Mouse (Mus musculus) G1E (cell line): Measurements from ENCODE around the gene Otud4. TPM values are rescaled to one million over a fixed set of nuclear protein-coding genes. Genes with fewer than 3 reads are reported as not detected.

Experiments
- ATAC-seq: 2 replicates; pipeline ENCODE4 v1.8.0; 2016; ENCODE audit warnings: mild to moderate bottlenecking; ENCODE audit not compliant: insufficient number of reproducible peaks, poor library complexity, low FRiP score, severe bottlenecking; ENCODE audit errors: extremely low read depth
- DNase-seq: peaks from one replicate; pipeline ENCODE4 v3.0.0; 2012; ENCODE audit warnings: low spot score
- H3K27me3 ChIP-seq: 2 replicates; pipeline ENCODE4 v1.6.1; 2012; ENCODE audit warnings: mild to moderate bottlenecking, low read length, inconsistent platforms; ENCODE audit not compliant: insufficient read depth
- H3K36me3 ChIP-seq: replicated peaks from 2 replicates; pipeline ENCODE3; 2012; ENCODE audit warnings: mild to moderate bottlenecking, inconsistent platforms
- H3K4me1 ChIP-seq: 2 replicates; pipeline ENCODE4 v1.6.1; 2012; ENCODE audit warnings: low read depth, low read length, inconsistent platforms, mixed read lengths; ENCODE audit not compliant: insufficient read depth
- H3K4me3 ChIP-seq: 2 replicates; pipeline ENCODE4 v1.5.1; 2012; ENCODE audit warnings: low read depth, mild to moderate bottlenecking, inconsistent platforms, low read length, moderate library complexity, mixed read lengths
- H3K9me3 ChIP-seq: replicated peaks from 2 replicates; pipeline ENCODE4 v1.6.1; 2012; ENCODE audit warnings: inconsistent platforms
- CTCF ChIP-seq: IDR thresholded peaks from 2 replicates; pipeline ENCODE4 v1.5.1; 2012; ENCODE audit warnings: low read depth, low read length, inconsistent platforms, mixed read lengths
- GATA1 ChIP-seq: IDR thresholded peaks from 2 replicates; pipeline ENCODE4 v1.6.1; 2012; ENCODE audit warnings: borderline replicate concordance, low read length, inconsistent platforms, mixed read lengths
- GATA2 ChIP-seq: IDR thresholded peaks from 2 replicates; pipeline ENCODE4 v1.6.1; 2012; ENCODE audit warnings: low read depth, low read length, inconsistent platforms, borderline replicate concordance
- POLR2AphosphoS5 ChIP-seq: IDR thresholded peaks from 2 replicates; pipeline ENCODE4 v1.6.1; 2012; ENCODE audit warnings: low read depth, low read length, inconsistent platforms; ENCODE audit not compliant: insufficient replicate concordance
- TAL1 ChIP-seq: conservative IDR thresholded peaks from 2 replicates; pipeline ENCODE4 v1.6.1; 2012; ENCODE audit warnings: low read depth, low read length, inconsistent platforms, mixed read lengths
- polyA plus RNA-seq: library from polyadenylated mRNA; stranded (reverse); fragments of >175 nt; gene quantifications from 2 replicates; pipeline ENCODE4 v1.2.3, GENCODE M21; 2012
- total RNA-seq, 2 experiments: library from RNA; stranded (forward) in 1 of 2; stranded (reverse) in 1 of 2; fragments of 200-1000 nt in 1 of 2; fragments of >200 nt in 1 of 2; fragmentation: Nextera tagmentation in 1 of 2; gene quantifications; 2 replicates each; pipeline ENCODE4 v1.2.3; 2014 to 2017

Otud4 gene
- total and polyA plus RNA-seq, 3 experiments = 7.4 to 99.3 (median 84.1) TPM

DNA sequence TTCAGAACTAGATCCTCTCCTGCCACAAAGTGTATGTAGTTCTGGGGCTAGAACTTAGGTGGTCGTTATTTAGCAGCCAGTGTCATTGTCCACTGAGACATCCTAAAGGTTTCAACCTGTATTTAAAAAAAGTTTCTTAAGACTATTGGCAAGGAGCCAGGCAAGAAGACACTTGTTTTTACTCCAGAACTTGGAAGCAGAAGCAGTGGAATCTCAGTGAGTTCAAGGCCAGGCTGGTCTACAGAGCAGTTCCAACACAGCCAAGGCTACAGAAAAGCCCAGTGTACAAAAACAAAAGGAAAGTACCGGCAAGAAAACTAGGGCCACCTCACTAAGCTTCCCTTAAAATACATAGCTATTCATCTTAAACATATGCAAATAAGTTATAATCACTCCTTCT lies 53.1 kb downstream of the Otud4 start:
- Histone ChIP-seq H3K9me3 (no peaks in the 10 kb centered on the region), H3K27me3 (no peaks in the 10 kb centered on the region), H3K4me3 (no peak overlapping the region), H3K36me3 (peaks cover 93% of the 10 kb centered on the region), H3K4me1 (peaks cover 4% of the 10 kb centered on the region; the same call in 1 of the 2 replicates)
- no peak for TF ChIP-seq CTCF
- no peak for TF ChIP-seq GATA2
- no peak for TF ChIP-seq POLR2AphosphoS5
- no peak for TF ChIP-seq TAL1
- no peak for TF ChIP-seq GATA1
- DNase-seq (no peak), ATAC-seq (no peak)

DNA sequence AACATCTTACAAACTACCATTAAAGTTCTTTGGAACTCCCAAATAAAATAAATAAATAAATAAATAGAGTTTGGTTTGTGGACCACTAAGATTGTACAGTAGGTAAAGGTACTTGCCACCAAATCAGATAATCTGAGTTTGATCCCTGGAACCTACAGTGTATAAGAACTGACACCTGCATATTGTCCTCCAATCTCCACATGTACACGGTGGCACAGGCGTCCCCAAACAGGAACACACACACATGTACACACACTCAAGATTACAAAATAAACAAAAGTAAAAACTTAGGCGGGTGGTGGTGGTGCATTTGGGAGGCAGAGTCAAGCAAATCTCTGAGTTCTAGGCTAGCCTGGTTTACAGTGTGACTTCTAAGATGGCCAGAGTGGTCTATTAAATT lies 67.3 kb downstream of the Otud4 start:
- peaks cover 54% of the 10 kb centered on the region for H3K36me3 ChIP-seq
- H3K4me3 ChIP-seq = no peak overlapping the region
- DNase-seq = no peak
- no peaks in the 10 kb centered on the region for H3K9me3 ChIP-seq
- H3K4me1 ChIP-seq = peaks cover 13% of the 10 kb centered on the region; the same call in 1 of the 2 replicates
- no peaks in the 10 kb centered on the region for H3K27me3 ChIP-seq
- no peak for ATAC-seq
- no peak for TF ChIP-seq GATA1
- no peak for TF ChIP-seq CTCF
- no peak for TF ChIP-seq POLR2AphosphoS5
- no peak for TF ChIP-seq TAL1
- TF ChIP-seq GATA2 = no peak

DNA sequence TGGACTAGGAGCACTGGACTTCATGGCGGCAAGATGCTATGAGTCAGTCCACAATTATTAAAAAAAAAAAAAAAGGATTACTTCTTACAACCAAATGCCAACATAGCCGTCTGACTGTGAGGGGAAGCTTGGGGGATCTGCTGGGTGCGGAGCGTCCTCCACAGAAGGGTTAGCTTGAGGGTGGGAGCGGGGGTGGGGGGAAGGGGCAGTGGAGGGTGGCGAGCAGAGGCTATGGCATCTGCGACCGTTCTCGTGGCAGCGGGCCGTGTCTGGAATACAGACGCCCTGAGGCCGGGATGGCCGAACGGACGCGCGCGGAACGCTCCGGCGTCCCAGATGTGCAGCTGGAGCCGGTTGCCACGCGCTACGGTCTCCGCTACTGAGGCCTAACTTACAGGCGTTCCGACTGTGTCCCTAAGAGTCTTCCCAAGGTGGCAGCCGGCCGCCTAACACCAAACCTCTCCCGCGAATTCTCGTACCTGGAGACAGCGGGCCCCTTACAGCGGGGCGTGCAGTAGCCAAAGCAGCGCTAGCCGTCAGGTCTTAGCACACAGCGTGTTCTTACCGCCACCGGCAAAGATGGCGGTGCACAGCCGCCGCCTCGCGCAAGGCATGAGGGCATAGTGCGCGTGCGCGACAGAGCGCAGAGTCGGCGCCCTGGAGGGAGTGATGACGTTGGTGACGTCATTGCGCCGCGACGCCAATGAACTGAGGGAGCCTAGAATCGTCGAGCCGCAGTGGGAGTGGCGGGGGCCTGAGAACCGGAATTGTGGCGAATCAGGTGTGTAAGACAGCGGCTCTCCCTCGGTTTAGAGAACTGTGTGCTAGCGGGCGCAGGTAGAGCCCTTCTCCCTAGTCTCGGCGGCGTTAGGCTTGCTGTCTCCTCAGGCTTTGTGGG lies 71.9 kb downstream of the Otud4 start, which contains the start of the genes Abce1 and Anapc10:
Gene Abce1 (minus strand): TSS at position 677 of the 898 bp plus-strand sequence.
Gene Anapc10 (plus strand): TSS at position 757 of the 898 bp plus-strand sequence.
- TF ChIP-seq POLR2AphosphoS5 (no peak), TAL1 (no peak), GATA2 (no peak), CTCF (no peak), GATA1 (no peak)
- Histone ChIP-seq H3K36me3 (peaks cover 35% of the 10 kb centered on the region), H3K27me3 (no peaks in the 10 kb centered on the region), H3K4me3 (peak within 1 kb of the TSS; percentile 95), H3K9me3 (no peaks in the 10 kb centered on the region), H3K4me1 (peaks cover 11% of the 10 kb centered on the region)
- ATAC-seq (peak; percentile 88), DNase-seq (peak; percentile 80)

DNA sequence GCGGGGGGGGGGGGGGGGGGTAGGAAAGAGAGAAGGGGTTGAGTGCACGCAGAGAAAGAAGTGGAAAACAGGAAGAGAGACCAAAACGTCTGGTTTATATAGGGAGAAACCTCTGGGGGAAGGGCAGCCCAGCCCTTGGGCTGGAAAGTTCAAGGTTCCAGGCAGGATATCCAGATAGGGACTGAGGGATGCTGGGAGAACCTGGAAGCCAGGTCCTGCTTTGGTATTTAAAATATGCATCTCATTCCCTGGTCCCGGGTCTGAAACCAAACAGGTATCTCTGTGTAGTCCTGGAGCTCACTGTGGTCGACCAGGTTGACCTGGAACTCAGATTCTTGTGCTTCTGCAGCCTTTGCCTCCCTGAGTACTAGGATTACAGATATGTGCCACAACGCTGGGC lies 73.3 kb downstream of the Otud4 start:
- no peak for ATAC-seq
- H3K36me3 ChIP-seq = peaks cover 37% of the 10 kb centered on the region
- TF ChIP-seq TAL1 (no peak), POLR2AphosphoS5 (no peak), GATA1 (no peak), GATA2 (no peak), CTCF (no peak)
- no peak for DNase-seq
- no peaks in the 10 kb centered on the region for H3K27me3 ChIP-seq
- no peaks in the 10 kb centered on the region for H3K9me3 ChIP-seq
- peak overlapping the region; percentile 95; the same call in 1 of the 2 replicates for H3K4me3 ChIP-seq
- peaks cover 10% of the 10 kb centered on the region for H3K4me1 ChIP-seq

DNA sequence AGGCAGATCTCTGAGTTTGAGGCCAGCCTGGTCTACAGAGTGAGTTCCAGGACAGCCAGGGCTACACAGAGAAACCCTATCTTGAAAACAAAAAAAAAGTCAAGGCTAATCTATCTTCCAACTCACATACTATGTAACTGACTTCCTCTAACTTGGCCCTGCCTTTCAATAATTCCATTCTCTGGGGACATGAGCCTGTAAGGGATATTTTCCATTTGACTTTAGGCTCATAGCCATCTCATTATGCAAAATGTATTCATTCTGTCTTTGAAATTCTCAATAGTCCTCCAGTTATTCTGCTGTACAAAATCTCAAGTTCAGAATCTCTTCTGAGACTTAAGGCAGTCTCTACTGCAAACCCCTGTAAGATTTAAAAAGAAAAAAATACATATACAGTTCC lies 82.1 kb downstream of the Otud4 start:
- H3K4me3 ChIP-seq = no peak overlapping the region
- H3K27me3 ChIP-seq = no peaks in the 10 kb centered on the region
- ATAC-seq = no peak
- H3K36me3 ChIP-seq = peaks cover 62% of the 10 kb centered on the region
- DNase-seq = no peak
- no peaks in the 10 kb centered on the region for H3K9me3 ChIP-seq
- H3K4me1 ChIP-seq = 0 out of 2 replicates have a peak, but pooled peaks cover 4% of the 10 kb centered on the region
- TF ChIP-seq GATA1 (no peak), TAL1 (no peak)

DNA sequence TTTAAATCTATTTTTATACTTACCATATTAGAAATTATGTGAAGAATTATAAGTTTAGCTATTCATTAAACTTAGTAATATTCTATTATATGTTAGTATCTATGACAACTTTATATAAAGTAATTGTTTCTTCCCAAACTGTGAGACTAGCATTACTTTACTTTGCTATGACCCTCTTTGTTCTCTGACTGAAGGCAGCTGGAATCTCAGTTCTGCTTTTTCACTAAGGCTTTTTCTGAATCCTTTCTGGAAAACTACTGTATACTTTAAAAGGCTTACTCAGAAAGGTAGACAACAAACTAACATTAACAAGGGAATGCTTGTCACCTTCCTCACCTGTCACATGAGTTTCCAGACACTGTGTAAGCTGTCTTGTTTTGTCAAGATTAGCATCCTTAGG lies 83.9 kb downstream of the Otud4 start:
- ATAC-seq = no peak
- Histone ChIP-seq H3K36me3 (peaks cover 49% of the 10 kb centered on the region), H3K4me3 (no peak overlapping the region), H3K9me3 (no peaks in the 10 kb centered on the region), H3K4me1 (0 out of 2 replicates have a peak, but pooled peaks cover 4% of the 10 kb centered on the region), H3K27me3 (no peaks in the 10 kb centered on the region)
- no peak for DNase-seq
- TF ChIP-seq POLR2AphosphoS5 = no peak
- no peak for TF ChIP-seq CTCF
- TF ChIP-seq GATA2 = no peak
- TF ChIP-seq GATA1 = no peak
- no peak for TF ChIP-seq TAL1
